ENCODE assay signal across 8 mouse cellular contexts in the genomic region with DNA sequence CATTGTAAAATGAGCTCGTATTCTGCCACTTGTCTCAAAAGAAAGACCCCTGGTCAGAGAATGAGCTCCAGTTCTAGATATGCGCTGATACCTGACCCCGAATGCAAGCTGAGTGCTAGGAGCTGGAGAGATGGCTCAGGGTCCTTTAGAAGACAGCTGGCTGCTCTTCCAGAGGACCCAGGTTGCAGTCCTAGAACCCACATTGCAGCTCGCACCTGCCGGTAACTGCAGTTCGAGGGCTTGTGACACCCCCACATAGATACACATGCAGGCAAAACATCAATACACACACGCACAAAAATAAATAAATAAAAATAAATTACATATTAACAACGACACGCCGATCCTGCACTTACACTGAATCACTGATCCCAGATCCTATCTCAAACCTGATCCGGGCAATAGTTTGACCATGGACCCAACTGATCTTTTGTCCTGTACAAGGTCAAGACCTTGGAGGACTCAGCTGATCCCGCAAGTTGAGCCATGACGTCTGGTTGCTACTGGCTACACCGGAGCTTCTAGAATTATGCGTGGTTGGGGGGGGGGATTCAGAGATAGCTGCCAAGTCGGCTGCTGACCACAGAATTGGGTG. TPM values are rescaled to one million over a fixed set of nuclear protein-coding genes. Genes with fewer than 3 reads are reported as not detected.
DNase-seq lines count a peak whose midpoint lies in the region; ATAC-seq and TF ChIP-seq lines count a peak whose summit lies in the region.

No protein-coding gene starts in this region.

- H3K4me1 ChIP-seq in ES-Bruce4 (ENCODE audit: control insufficient read depth, insufficient read depth, low read length) = no peaks in the 10 kb centered on the region
- peaks cover 36% of the 10 kb centered on the region for H3K4me1 ChIP-seq in heart, embryonic 15.5 days (replicated peaks)
- H3K4me1 ChIP-seq in liver, embryonic 14.5 days (replicated peaks; ENCODE audit: control insufficient read depth in 2 of 2, insufficient read depth in 2 of 2, low read length in 1 of 2) = peaks cover 3 to 9% of the 10 kb centered on the region in 2 experiments

- 29% methylated on average over 16 of the region's 16 CpGs for WGBS in heart, embryonic 15.5 days
- 39% methylated on average over 16 of the region's 16 CpGs for WGBS in liver, embryonic 14.5 days (ENCODE audit: insufficient replicate concordance)

- peak; percentile 13; the same call in 1 of the 2 replicates for ATAC-seq in heart, embryonic 15.5 days (replicated peaks; ENCODE audit: insufficient number of reproducible peaks, insufficient read depth, low FRiP score, low read depth)
- no peak for ATAC-seq in liver, embryonic 14.5 days (ENCODE audit: insufficient read depth)
- ATAC-seq in monocyte, adult 5-6 weeks (replicated peaks; ENCODE audit: insufficient number of reproducible peaks, low FRiP score, low TSS enrichment, poor library complexity, severe bottlenecking) = no peak

- TF ChIP-seq EP300 in ES-Bruce4 (IDR thresholded peaks at IDR 0.05; ENCODE audit: insufficient read depth, low read depth, low read length) = no peak
- TF ChIP-seq EP300 in liver, embryonic 14.5 days (IDR thresholded peaks at IDR 0.05; ENCODE audit: low read depth) = no peak

- DNase-seq in gastrocnemius, adult 2 months = no peak
- DNase-seq in gastrocnemius, postnatal 4 days (ENCODE audit: low spot score in 2 of 2) = no peak
- DNase-seq in liver, embryonic 14.5 days (ENCODE audit: low read depth in 3 of 3, low spot score in 3 of 3) = no peak
- no peak for DNase-seq in retina, embryonic 14.5 days (ENCODE audit: low spot score)
- no peak for DNase-seq in urinary bladder, postnatal 4 days (ENCODE audit: low spot score in 2 of 2)

- intact Hi-C loops in gastrocnemius, adult 2 months (cut with DNase I) = loop anchor here (1.0 kb wide), 1 partner anchor 13 kb away; no protein-coding TSS in a partner anchor

- no peaks in the 10 kb centered on the region for H3K27me3 ChIP-seq in ES-Bruce4 (ENCODE audit: control insufficient read depth, insufficient read depth, low read length, poor library complexity, severe bottlenecking)
- H3K27me3 ChIP-seq in heart, embryonic 15.5 days = no peaks in the 10 kb centered on the region
- peaks cover 9% of the 10 kb centered on the region for H3K27me3 ChIP-seq in liver, embryonic 14.5 days (ENCODE audit: control insufficient read depth, insufficient read depth, low read length)

- H3K27ac ChIP-seq in gastrocnemius, adult 2 months = peak overlapping the region; percentile 97
- H3K27ac ChIP-seq in ES-Bruce4 (ENCODE audit: insufficient read depth, low read length) = no peak overlapping the region
- peak overlapping the region; percentile 89 for H3K27ac ChIP-seq in heart, embryonic 15.5 days
- no peak overlapping the region for H3K27ac ChIP-seq in liver, embryonic 14.5 days

- H3K4me2 ChIP-seq in heart, embryonic 15.5 days = peak overlapping the region; percentile 91
- peak overlapping the region; percentile 79 for H3K4me2 ChIP-seq in liver, embryonic 14.5 days (ENCODE audit: low read depth)

- no peak for TF ChIP-seq POLR2A in ES-Bruce4 (IDR thresholded peaks at IDR 0.05; ENCODE audit: insufficient read depth, low read length)

- no peaks in the 10 kb centered on the region for H3K9me3 ChIP-seq in ES-Bruce4 (replicated peaks; ENCODE audit: control insufficient read depth, insufficient read depth, low read length, poor library complexity, severe bottlenecking)
- H3K9me3 ChIP-seq in heart, embryonic 15.5 days (replicated peaks) = no peaks in the 10 kb centered on the region
- no peaks in the 10 kb centered on the region for H3K9me3 ChIP-seq in liver, embryonic 14.5 days (ENCODE audit: control insufficient read depth, low read length)

- peak overlapping the region; percentile 59 for H3K9ac ChIP-seq in ES-Bruce4 (ENCODE audit: low read depth, poor library complexity, severe bottlenecking)
- peak overlapping the region; percentile 75 for H3K9ac ChIP-seq in heart, embryonic 15.5 days
- peak overlapping the region; percentile 76 for H3K9ac ChIP-seq in liver, embryonic 14.5 days (replicated peaks)

- peak overlapping the region; percentile 90 for H3K4me3 ChIP-seq in gastrocnemius, adult 2 months
- H3K4me3 ChIP-seq in ES-Bruce4 (ENCODE audit: low read depth, low read length) = peak overlapping the region; percentile 63
- peak overlapping the region; percentile 65 for H3K4me3 ChIP-seq in heart, embryonic 15.5 days
- peak overlapping the region; percentile 59 to 65 for H3K4me3 ChIP-seq in liver, embryonic 14.5 days (ENCODE audit: insufficient read depth in 1 of 2, low read depth in 2 of 2, low read length in 2 of 2)

- no peaks in the 10 kb centered on the region for H3K36me3 ChIP-seq in ES-Bruce4 (ENCODE audit: control insufficient read depth, insufficient read depth, low read length, poor library complexity, severe bottlenecking)
- no peaks in the 10 kb centered on the region for H3K36me3 ChIP-seq in heart, embryonic 15.5 days
- H3K36me3 ChIP-seq in liver, embryonic 14.5 days (replicated peaks; ENCODE audit: control insufficient read depth, insufficient read depth, low read depth) = no peaks in the 10 kb centered on the region

- no peak for TF ChIP-seq CTCF in gastrocnemius, adult 2 months (IDR thresholded peaks at IDR 0.05)
- TF ChIP-seq CTCF in ES-Bruce4 (IDR thresholded peaks at IDR 0.05; ENCODE audit: low read depth, low read length) = no peak
- no peak for TF ChIP-seq CTCF in liver, embryonic 14.5 days (IDR thresholded peaks at IDR 0.05; ENCODE audit: low read depth)

RNA-seq across cellular contexts. Expression of a gene that starts 2.1 kb away (rescaled TPM):
- 1 to 10 TPM in 1 of 2 experiments, under 1 TPM in 1; 0.66 to 1.1 TPM for total RNA-seq in gastrocnemius, adult 2 months (2021)
- total RNA-seq in gastrocnemius, postnatal 4 days (2021) = 1 to 10 TPM; 3.8 to 5.1 TPM
- 0.26 and 0.40 TPM in 2 replicates for polyA plus RNA-seq in ES-Bruce4 (2011; ENCODE audit: insufficient read depth, insufficient read length, low read depth, missing spikeins)
- 1.7 and 2.0 TPM in 2 replicates for polyA plus RNA-seq in heart, embryonic 15.5 days (2015; fragmentation: Nextera tagmentation; extraction: Ambion mirVana)
- 0.28 and 0.32 TPM in 2 replicates for polyA plus RNA-seq in liver, embryonic 14.5 days (2012; rRNA removed)
- 0.04 and 0.11 TPM in 2 replicates for polyA plus RNA-seq in liver, embryonic 14.5 days (2014; fragmentation: Nextera tagmentation; extraction: Ambion mirVana)
- total RNA-seq in monocyte, adult 5-6 weeks (2017) = not detected in 3 replicates

RNA-seq across cellular contexts. Expression of a gene that starts 6.7 kb away (rescaled TPM):
- total RNA-seq in gastrocnemius, adult 2 months (2021) = not detected
- total RNA-seq in gastrocnemius, postnatal 4 days (2021) = under 1 TPM in 1 of 2 experiments, not detected in 1; 0.39 TPM
- not detected in 2 replicates for polyA plus RNA-seq in ES-Bruce4 (2011; ENCODE audit: insufficient read depth, insufficient read length, low read depth, missing spikeins)
- 0.13 TPM in 1 of 2 replicates, not detected in the other for polyA plus RNA-seq in heart, embryonic 15.5 days (2015; fragmentation: Nextera tagmentation; extraction: Ambion mirVana)
- polyA plus RNA-seq in liver, embryonic 14.5 days (2012; rRNA removed) = 0.02 and 0.03 TPM in 2 replicates
- not detected in 2 replicates for polyA plus RNA-seq in liver, embryonic 14.5 days (2014; fragmentation: Nextera tagmentation; extraction: Ambion mirVana)
- not detected in 3 replicates for total RNA-seq in monocyte, adult 5-6 weeks (2017)

RNA-seq across cellular contexts. Expression of a gene that starts 9.1 kb away (rescaled TPM):
- total RNA-seq in gastrocnemius, adult 2 months (2021) = 1 to 10 TPM; 4.8 to 7.4 TPM
- 10 to 100 TPM; 23.4 to 26.4 TPM for total RNA-seq in gastrocnemius, postnatal 4 days (2021)
- 0.67 and 0.99 TPM in 2 replicates for polyA plus RNA-seq in ES-Bruce4 (2011; ENCODE audit: insufficient read depth, insufficient read length, low read depth, missing spikeins)
- polyA plus RNA-seq in heart, embryonic 15.5 days (2015; fragmentation: Nextera tagmentation; extraction: Ambion mirVana) = 5.9 and 7.8 TPM in 2 replicates
- 0.13 and 0.15 TPM in 2 replicates for polyA plus RNA-seq in liver, embryonic 14.5 days (2012; rRNA removed)
- polyA plus RNA-seq in liver, embryonic 14.5 days (2014; fragmentation: Nextera tagmentation; extraction: Ambion mirVana) = 0.14 and 0.19 TPM in 2 replicates
- total RNA-seq in monocyte, adult 5-6 weeks (2017) = 0.49 to 1.3 TPM in 2 of 3 replicates, not detected in the other

RNA-seq across cellular contexts. Expression of a gene that starts 19.1 kb away (rescaled TPM):
- total RNA-seq in gastrocnemius, adult 2 months (2021) = 10 to 100 TPM; 39.0 to 52.7 TPM
- 10 to 100 TPM; 61.5 to 67.5 TPM for total RNA-seq in gastrocnemius, postnatal 4 days (2021)
- 70.0 and 82.8 TPM in 2 replicates for polyA plus RNA-seq in ES-Bruce4 (2011; ENCODE audit: insufficient read depth, insufficient read length, low read depth, missing spikeins)
- 131 TPM in 2 replicates for polyA plus RNA-seq in heart, embryonic 15.5 days (2015; fragmentation: Nextera tagmentation; extraction: Ambion mirVana)
- 41.6 and 62.8 TPM in 2 replicates for polyA plus RNA-seq in liver, embryonic 14.5 days (2012; rRNA removed)
- 197 and 200 TPM in 2 replicates for polyA plus RNA-seq in liver, embryonic 14.5 days (2014; fragmentation: Nextera tagmentation; extraction: Ambion mirVana)
- 39.1 to 56.7 TPM (median 44.1 TPM) in 3 replicates for total RNA-seq in monocyte, adult 5-6 weeks (2017)

RNA-seq across cellular contexts. Expression of a gene that starts 22.7 kb away (rescaled TPM):
- 10 to 100 TPM; 25.4 to 35.3 TPM for total RNA-seq in gastrocnemius, adult 2 months (2021)
- 10 to 100 TPM; 44.4 to 46.1 TPM for total RNA-seq in gastrocnemius, postnatal 4 days (2021)
- polyA plus RNA-seq in ES-Bruce4 (2011; ENCODE audit: insufficient read depth, insufficient read length, low read depth, missing spikeins) = 78.2 and 89.5 TPM in 2 replicates
- polyA plus RNA-seq in heart, embryonic 15.5 days (2015; fragmentation: Nextera tagmentation; extraction: Ambion mirVana) = 88.9 and 108 TPM in 2 replicates
- 28.7 and 41.8 TPM in 2 replicates for polyA plus RNA-seq in liver, embryonic 14.5 days (2012; rRNA removed)
- 31.2 and 38.7 TPM in 2 replicates for polyA plus RNA-seq in liver, embryonic 14.5 days (2014; fragmentation: Nextera tagmentation; extraction: Ambion mirVana)
- 24.8 to 30.3 TPM (median 26.4 TPM) in 3 replicates for total RNA-seq in monocyte, adult 5-6 weeks (2017)

Comparison
In these comparisons a context has a peak if more than half of its experiments do, and no peak if none do; other contexts are left out.
1. H3K27ac ChIP-seq: peak in gastrocnemius, adult 2 months (single experiment) and heart, embryonic 15.5 days (single experiment); none in ES-Bruce4 (single experiment) and liver, embryonic 14.5 days (single experiment).
2. Peak in every context shown above with its lines, with median percentiles within 50 percentile points of each other: H3K4me3 ChIP-seq and H3K9ac ChIP-seq.